Mouse (Mus musculus) G1E (cell line): Measurements from ENCODE around the gene Sdk1. TPM values are rescaled to one million over a fixed set of nuclear protein-coding genes. Genes with fewer than 3 reads are reported as not detected.

Experiments
- ATAC-seq: 2 replicates; pipeline ENCODE4 v1.8.0; 2016; ENCODE audit warnings: mild to moderate bottlenecking; ENCODE audit not compliant: insufficient number of reproducible peaks, poor library complexity, low FRiP score, severe bottlenecking; ENCODE audit errors: extremely low read depth
- DNase-seq: peaks from one replicate; pipeline ENCODE4 v3.0.0; 2012; ENCODE audit warnings: low spot score
- H3K27me3 ChIP-seq: 2 replicates; pipeline ENCODE4 v1.6.1; 2012; ENCODE audit warnings: mild to moderate bottlenecking, low read length, inconsistent platforms; ENCODE audit not compliant: insufficient read depth
- H3K36me3 ChIP-seq: replicated peaks from 2 replicates; pipeline ENCODE3; 2012; ENCODE audit warnings: mild to moderate bottlenecking, inconsistent platforms
- H3K4me1 ChIP-seq: 2 replicates; pipeline ENCODE4 v1.6.1; 2012; ENCODE audit warnings: low read depth, low read length, inconsistent platforms, mixed read lengths; ENCODE audit not compliant: insufficient read depth
- H3K4me3 ChIP-seq: 2 replicates; pipeline ENCODE4 v1.5.1; 2012; ENCODE audit warnings: low read depth, mild to moderate bottlenecking, inconsistent platforms, low read length, moderate library complexity, mixed read lengths
- H3K9me3 ChIP-seq: replicated peaks from 2 replicates; pipeline ENCODE4 v1.6.1; 2012; ENCODE audit warnings: inconsistent platforms
- CTCF ChIP-seq: IDR thresholded peaks from 2 replicates; pipeline ENCODE4 v1.5.1; 2012; ENCODE audit warnings: low read depth, low read length, inconsistent platforms, mixed read lengths
- GATA1 ChIP-seq: IDR thresholded peaks from 2 replicates; pipeline ENCODE4 v1.6.1; 2012; ENCODE audit warnings: borderline replicate concordance, low read length, inconsistent platforms, mixed read lengths
- GATA2 ChIP-seq: IDR thresholded peaks from 2 replicates; pipeline ENCODE4 v1.6.1; 2012; ENCODE audit warnings: low read depth, low read length, inconsistent platforms, borderline replicate concordance
- POLR2AphosphoS5 ChIP-seq: IDR thresholded peaks from 2 replicates; pipeline ENCODE4 v1.6.1; 2012; ENCODE audit warnings: low read depth, low read length, inconsistent platforms; ENCODE audit not compliant: insufficient replicate concordance
- TAL1 ChIP-seq: conservative IDR thresholded peaks from 2 replicates; pipeline ENCODE4 v1.6.1; 2012; ENCODE audit warnings: low read depth, low read length, inconsistent platforms, mixed read lengths
- polyA plus RNA-seq: library from polyadenylated mRNA; stranded (reverse); fragments of >175 nt; gene quantifications from 2 replicates; pipeline ENCODE4 v1.2.3, GENCODE M21; 2012
- total RNA-seq, 2 experiments: library from RNA; stranded (forward) in 1 of 2; stranded (reverse) in 1 of 2; fragments of 200-1000 nt in 1 of 2; fragments of >200 nt in 1 of 2; fragmentation: Nextera tagmentation in 1 of 2; gene quantifications; 2 replicates each; pipeline ENCODE4 v1.2.3; 2014 to 2017

Sdk1 gene
- total and polyA plus RNA-seq, 3 experiments: 0.27 TPM; not detected in 2

DNA sequence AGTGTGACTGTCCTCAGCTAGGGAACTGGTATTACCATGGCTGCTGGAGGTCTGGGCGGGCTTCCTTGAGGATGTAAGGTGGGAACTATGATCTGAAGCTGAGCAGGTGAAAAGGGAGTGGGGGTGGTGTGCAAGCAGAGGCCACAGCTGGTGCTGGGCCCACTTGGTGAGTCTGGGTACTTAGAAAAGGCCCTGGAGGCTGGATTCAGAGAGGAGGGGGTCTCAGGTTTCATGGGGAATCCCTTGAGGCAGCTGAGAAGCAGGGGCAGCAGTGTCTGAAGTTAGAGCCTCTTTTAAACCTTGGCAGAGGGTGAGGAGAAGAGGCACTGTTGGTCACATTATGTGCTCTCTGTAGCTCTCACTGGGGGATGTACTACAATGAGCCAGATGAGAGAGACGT is 163.4 kb downstream of the Sdk1 start:
- DNase-seq: no peak
- ATAC-seq: no peak
- H3K36me3 ChIP-seq: no peaks in the 10 kb centered on the region
- no peaks in the 10 kb centered on the region for H3K27me3 ChIP-seq
- no peak for TF ChIP-seq TAL1
- TF ChIP-seq GATA1: no peak
- no peaks in the 10 kb centered on the region for H3K4me1 ChIP-seq
- peaks cover 52% of the 10 kb centered on the region for H3K9me3 ChIP-seq
- no peak overlapping the region for H3K4me3 ChIP-seq

DNA sequence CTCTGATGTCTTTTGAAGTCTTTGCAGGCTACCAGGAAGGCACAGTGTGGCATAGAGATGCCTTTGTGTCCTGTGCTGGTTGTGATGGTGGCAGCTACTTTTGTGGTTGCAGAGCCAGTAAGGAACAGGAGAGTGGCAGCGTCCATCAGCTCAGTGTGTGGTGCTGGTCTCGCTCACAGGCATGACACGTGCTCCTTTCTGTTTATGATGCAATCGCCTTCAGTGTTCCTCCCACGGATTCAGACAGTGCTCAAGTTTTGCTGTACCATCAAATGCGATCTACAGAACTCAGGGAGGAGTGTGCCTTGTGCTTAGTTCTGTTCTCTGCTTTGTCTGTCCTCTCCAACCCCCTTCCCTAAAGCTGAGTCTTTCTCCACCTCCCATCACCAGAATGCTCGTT is 165.6 kb downstream of the Sdk1 start:
- DNase-seq (no peak), ATAC-seq (no peak)
- H3K9me3 ChIP-seq: peaks cover 49% of the 10 kb centered on the region
- H3K4me3 ChIP-seq: no peak overlapping the region
- no peaks in the 10 kb centered on the region for H3K4me1 ChIP-seq
- TF ChIP-seq POLR2AphosphoS5 (no peak), TAL1 (no peak), GATA2 (no peak), CTCF (no peak), GATA1 (no peak)
- no peaks in the 10 kb centered on the region for H3K36me3 ChIP-seq
- H3K27me3 ChIP-seq: no peaks in the 10 kb centered on the region

DNA sequence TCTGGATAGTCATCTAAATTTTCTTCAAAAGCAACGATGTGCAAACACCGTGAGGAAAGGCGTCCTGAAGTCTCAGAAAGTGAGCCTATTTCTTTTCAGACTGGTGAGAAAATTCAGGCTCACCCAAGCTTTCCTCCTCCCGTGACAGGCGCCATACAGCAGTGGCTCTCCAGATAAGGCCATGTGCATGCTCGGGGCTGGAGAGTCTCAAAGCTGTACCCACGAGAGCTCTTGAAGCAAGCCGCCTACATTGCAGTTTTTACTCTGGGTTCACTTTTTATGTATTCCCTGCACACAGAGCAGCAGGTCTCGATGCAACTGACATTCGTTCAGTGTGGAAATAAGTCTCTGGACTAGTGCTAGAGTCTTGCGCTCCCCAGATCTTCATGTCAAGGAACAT is 171.7 kb downstream of the Sdk1 start:
- peaks cover 44% of the 10 kb centered on the region for H3K9me3 ChIP-seq
- no peak for ATAC-seq
- no peak overlapping the region for H3K4me3 ChIP-seq
- no peaks in the 10 kb centered on the region for H3K36me3 ChIP-seq
- TF ChIP-seq TAL1 (no peak), CTCF (no peak), POLR2AphosphoS5 (no peak), GATA2 (no peak), GATA1 (no peak)
- no peaks in the 10 kb centered on the region for H3K27me3 ChIP-seq
- no peak for DNase-seq
- no peaks in the 10 kb centered on the region for H3K4me1 ChIP-seq

DNA sequence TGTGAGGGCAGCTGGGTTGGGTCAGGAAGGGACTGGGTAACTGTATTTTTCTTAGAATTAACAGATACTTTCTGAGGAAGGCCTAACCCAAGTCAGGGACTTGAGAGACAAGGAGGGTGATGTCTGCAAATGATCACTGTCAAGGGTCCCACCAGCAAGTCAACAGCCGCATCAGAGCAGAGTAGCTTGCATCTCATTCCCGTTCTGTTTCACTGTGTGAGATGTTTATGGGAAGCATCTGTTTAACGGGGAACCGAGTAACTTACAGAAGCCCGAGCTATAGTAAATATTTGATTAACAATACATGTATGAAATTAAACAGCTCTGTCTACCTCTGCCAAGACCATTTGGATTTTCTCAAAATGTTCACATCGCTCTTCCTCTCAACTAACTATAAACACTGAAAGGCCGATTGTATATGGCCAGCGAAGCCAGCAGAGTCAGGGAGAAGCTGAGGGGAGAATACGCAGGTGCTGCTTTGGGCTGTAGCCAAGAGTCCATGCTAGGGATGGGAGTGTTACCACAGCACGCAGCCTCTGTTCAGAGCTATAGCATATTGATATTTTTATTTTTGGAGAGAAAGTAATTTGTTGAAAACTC is 174.5 kb downstream of the Sdk1 start:
- no peak for TF ChIP-seq CTCF
- no peak for TF ChIP-seq GATA1
- no peak for TF ChIP-seq GATA2
- TF ChIP-seq TAL1: no peak
- DNase-seq: no peak
- H3K36me3 ChIP-seq: no peaks in the 10 kb centered on the region
- H3K27me3 ChIP-seq: no peaks in the 10 kb centered on the region
- H3K9me3 ChIP-seq: peaks cover 42% of the 10 kb centered on the region
- ATAC-seq: no peak
- H3K4me3 ChIP-seq: no peak overlapping the region
- H3K4me1 ChIP-seq: no peaks in the 10 kb centered on the region

DNA sequence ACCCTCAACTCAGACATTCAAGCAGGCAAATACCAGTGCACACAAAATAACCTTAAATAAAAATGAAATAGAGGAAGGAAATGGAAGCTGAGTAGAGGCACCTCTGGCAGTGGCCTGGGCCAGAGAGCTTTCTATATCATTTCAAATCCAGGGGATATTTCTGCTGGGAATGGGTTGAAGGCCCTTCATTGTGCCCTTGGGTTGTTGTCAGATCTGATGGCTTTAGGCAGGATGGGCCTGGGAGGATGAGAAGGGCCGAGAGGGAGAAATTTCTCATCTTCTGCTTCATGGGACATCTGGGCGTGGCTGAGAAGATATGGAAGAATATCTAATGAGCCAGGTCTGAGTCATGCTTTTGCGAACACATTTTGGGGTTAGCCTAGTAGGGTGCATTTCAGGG is 186.8 kb downstream of the Sdk1 start:
- Histone ChIP-seq H3K4me3 (no peak overlapping the region), H3K27me3 (no peaks in the 10 kb centered on the region), H3K9me3 (peaks cover 45% of the 10 kb centered on the region), H3K36me3 (no peaks in the 10 kb centered on the region), H3K4me1 (no peaks in the 10 kb centered on the region)
- DNase-seq (no peak), ATAC-seq (no peak)
- TF ChIP-seq CTCF (no peak), GATA1 (no peak), TAL1 (no peak), GATA2 (no peak), POLR2AphosphoS5 (no peak)

DNA sequence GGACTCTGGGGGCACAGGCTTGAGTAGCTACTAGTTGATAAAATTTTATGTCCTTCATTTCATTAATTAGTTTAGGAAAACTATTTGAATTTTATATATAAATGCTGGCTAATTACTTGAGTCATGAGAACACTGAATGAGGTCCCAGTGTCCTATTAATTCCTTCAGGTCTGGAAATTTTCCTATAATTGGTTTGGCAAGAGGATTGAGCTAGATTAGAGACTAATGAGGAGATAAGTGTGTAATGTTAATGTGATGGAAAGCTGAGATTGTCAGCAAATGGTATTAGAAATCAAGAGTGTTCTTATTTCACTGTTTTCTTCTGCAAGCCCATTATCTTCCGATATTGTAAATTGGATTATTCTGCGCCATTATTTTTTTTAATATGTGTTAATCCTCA is 192.0 kb downstream of the Sdk1 start:
- no peaks in the 10 kb centered on the region for H3K36me3 ChIP-seq
- H3K27me3 ChIP-seq: no peaks in the 10 kb centered on the region
- H3K9me3 ChIP-seq: peaks cover 28% of the 10 kb centered on the region
- no peaks in the 10 kb centered on the region for H3K4me1 ChIP-seq
- no peak for ATAC-seq
- DNase-seq: no peak
- TF ChIP-seq POLR2AphosphoS5: no peak
- TF ChIP-seq TAL1: no peak
- TF ChIP-seq GATA2: no peak
- no peak for TF ChIP-seq GATA1
- TF ChIP-seq CTCF: no peak
- no peak overlapping the region for H3K4me3 ChIP-seq

- H3K4me1 ChIP-seq: no peaks in the 10 kb centered on the region
- no peak overlapping the region for H3K4me3 ChIP-seq
- no peaks in the 10 kb centered on the region for H3K27me3 ChIP-seq
- peaks cover 34% of the 10 kb centered on the region for H3K9me3 ChIP-seq
- H3K36me3 ChIP-seq: no peaks in the 10 kb centered on the region
- TF ChIP-seq TAL1: no peak
- TF ChIP-seq POLR2AphosphoS5: no peak
- no peak for TF ChIP-seq CTCF
- no peak for TF ChIP-seq GATA1
- TF ChIP-seq GATA2: no peak
- ATAC-seq: no peak
- DNase-seq: no peak
Measured at GRCm38 (mm10) chr5:141447247-141447646, 206.0 kb downstream of the Sdk1 start.
